Mouse (Mus musculus) embryonic facial prominence, embryonic 14.5 days (tissue): Measurements from ENCODE around the gene Mxd1. TPM values are rescaled to one million over a fixed set of nuclear protein-coding genes. Genes with fewer than 3 reads are reported as not detected.

Experiments used
- ATAC-seq: fragments of 200-750 bp; cut with Nextera tagmentation; 2 replicates; pipeline ENCODE4 v1.8.0; 2017; ENCODE audit warnings: low read depth, moderate number of reproducible peaks, moderate TSS enrichment
- DNase-seq: peaks from one replicate; pipeline ENCODE4 v3.0.0-alpha.2; 2015; ENCODE audit warnings: low spot score
- H3K27ac ChIP-seq: fragments of 300-500 bp; sonication (generic); replicated peaks from 2 replicates; pipeline ENCODE4 v1.5.1; 2014; ENCODE audit warnings: low read depth, mild to moderate bottlenecking, low read length, moderate library complexity
- H3K27me3 ChIP-seq: fragments of 300-500 bp; sonication (generic); replicated peaks from 2 replicates; pipeline ENCODE4 v1.6.1; 2014; ENCODE audit warnings: low read length; ENCODE audit not compliant: control insufficient read depth, insufficient read depth
- H3K36me3 ChIP-seq: fragments of 300-500 bp; sonication (generic); 2 replicates; pipeline ENCODE4 v1.6.1; 2014; ENCODE audit warnings: low read length, mixed read lengths; ENCODE audit not compliant: control insufficient read depth, insufficient read depth
- H3K4me1 ChIP-seq: fragments of 300-500 bp; sonication (generic); 2 replicates; pipeline ENCODE4 v1.6.1; 2014; ENCODE audit warnings: antibody characterized with exemption, low read length; ENCODE audit not compliant: control insufficient read depth, insufficient read depth
- H3K4me2 ChIP-seq: fragments of 300-500 bp; sonication (generic); 2 replicates; pipeline ENCODE4 v1.6.1; 2014; ENCODE audit warnings: low read depth, mild to moderate bottlenecking, low read length, moderate library complexity, mixed read lengths
- H3K4me3 ChIP-seq: fragments of 300-500 bp; sonication (generic); 2 replicates; pipeline ENCODE4 v1.5.1; 2014; ENCODE audit warnings: low read depth, mild to moderate bottlenecking, low read length
- H3K9ac ChIP-seq: fragments of 300-500 bp; sonication (generic); 2 replicates; pipeline ENCODE4 v1.6.1; 2014; ENCODE audit warnings: low read depth, mild to moderate bottlenecking, low read length, moderate library complexity, mixed read lengths
- H3K9me3 ChIP-seq: fragments of 300-500 bp; sonication (generic); 2 replicates; pipeline ENCODE4 v1.6.1; 2016; ENCODE audit warnings: low read length; ENCODE audit not compliant: control insufficient read depth
- WGBS: fragments of 180-500 bp; shearing (Covaris S2); extraction: QIAGEN DNeasy Blood & Tissue Kit; methylation state at CpG from one replicate; pipeline ENCODE4 v1.1.7; 2014; 5-methylcytosine and 5-hydroxymethylcytosine counted together
- polyA plus RNA-seq: library from polyadenylated mRNA; unstranded; fragments of >200 nt; fragmentation: Nextera tagmentation; extraction: Ambion mirVana; gene quantifications from 2 replicates; pipeline ENCODE4 v1.2.1, GENCODE M21; 2014

Gene Mxd1
- polyA plus RNA-seq, 1 experiment from 2014 or later, result 10.3 TPM

DNA sequence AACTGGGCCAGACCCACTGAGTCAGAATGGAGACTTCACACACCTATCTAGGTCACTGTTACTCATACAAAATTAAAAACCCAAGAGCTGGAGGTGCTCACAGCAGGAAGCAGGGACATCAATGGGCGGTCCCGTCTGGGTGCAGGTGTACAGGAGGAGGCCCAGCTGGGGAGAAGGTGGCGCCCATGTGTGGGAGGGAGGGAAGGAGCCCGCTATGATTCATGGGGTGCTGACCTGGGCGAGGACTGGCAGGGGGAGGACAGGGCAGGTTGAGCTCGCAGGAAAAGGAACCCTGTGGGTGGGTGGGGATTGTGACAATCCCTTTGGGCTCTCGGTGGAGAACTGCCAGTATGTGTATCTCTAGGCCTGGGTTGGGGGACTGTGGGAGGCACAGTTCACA lies 63.7 kb downstream of the Mxd1 start:
- DNase-seq (no peak), ATAC-seq (no peak)
- 78% methylated on average over 7 of the region's 7 CpGs for WGBS
- no peak overlapping the region for H3K27ac ChIP-seq
- H3K27me3 ChIP-seq, result no peaks in the 10 kb centered on the region
- no peak overlapping the region for H3K9ac ChIP-seq
- no peak overlapping the region for H3K4me2 ChIP-seq
- no peak overlapping the region for H3K4me3 ChIP-seq
- H3K36me3 ChIP-seq, result no peaks in the 10 kb centered on the region
- peaks cover 3% of the 10 kb centered on the region; the same call in 1 of the 2 replicates for H3K4me1 ChIP-seq
- H3K9me3 ChIP-seq, result no peaks in the 10 kb centered on the region

DNA sequence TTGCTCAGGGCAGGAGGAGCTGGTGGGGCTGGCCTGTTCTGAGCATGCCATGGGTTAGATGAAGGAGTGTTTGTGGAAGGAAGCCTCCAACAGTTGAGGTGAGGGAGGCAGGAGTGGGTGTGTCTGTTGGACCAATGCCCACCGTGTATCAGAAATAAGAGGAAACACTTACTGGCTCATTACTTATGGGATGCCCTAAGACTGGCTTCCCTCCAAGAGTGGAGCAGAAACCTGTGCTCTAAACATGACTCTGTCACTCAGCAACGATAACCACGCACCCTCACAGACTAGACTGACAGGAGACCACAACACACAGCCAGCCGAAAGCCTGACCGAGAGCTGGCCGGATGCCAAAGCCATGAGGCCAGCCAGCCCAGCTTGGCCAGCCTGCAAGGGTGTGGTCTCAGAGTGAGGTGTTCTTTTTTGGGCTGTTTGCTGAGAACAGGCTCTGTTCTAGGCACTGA lies 69.0 kb downstream of the Mxd1 start:
- WGBS, result 27% methylated on average over 6 of the region's 6 CpGs
- Histone ChIP-seq H3K9ac (no peak overlapping the region), H3K4me3 (no peak overlapping the region), H3K4me2 (no peak overlapping the region), H3K27ac (peak overlapping the region; percentile 69), H3K36me3 (no peaks in the 10 kb centered on the region), H3K27me3 (no peaks in the 10 kb centered on the region), H3K9me3 (no peaks in the 10 kb centered on the region), H3K4me1 (peaks cover 16% of the 10 kb centered on the region)
- ATAC-seq (peak; percentile 86), DNase-seq (peak; percentile 89)

DNA sequence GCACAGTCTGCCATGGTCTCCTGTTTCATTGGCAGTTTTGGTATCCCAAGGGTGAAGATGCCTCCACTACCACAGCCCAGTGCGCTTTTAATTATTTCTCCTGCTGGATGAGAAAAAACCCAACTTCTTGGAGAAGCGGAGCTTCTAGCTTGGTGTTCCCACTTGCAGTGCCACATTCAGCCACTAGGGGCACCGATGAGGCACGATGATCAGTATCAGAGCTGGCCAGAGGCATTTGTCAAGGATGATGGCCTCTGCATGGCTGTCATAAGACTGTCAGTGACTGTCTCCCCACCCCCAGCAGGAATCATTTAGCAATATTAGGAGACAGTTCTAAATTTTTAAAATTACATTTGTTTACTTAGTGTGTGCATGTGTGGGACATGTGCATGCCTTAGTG lies 69.8 kb downstream of the Mxd1 start:
- 0 out of 2 replicates have a peak, but pooled peaks have one; percentile 28 for ATAC-seq
- no peak overlapping the region for H3K9ac ChIP-seq

DNA sequence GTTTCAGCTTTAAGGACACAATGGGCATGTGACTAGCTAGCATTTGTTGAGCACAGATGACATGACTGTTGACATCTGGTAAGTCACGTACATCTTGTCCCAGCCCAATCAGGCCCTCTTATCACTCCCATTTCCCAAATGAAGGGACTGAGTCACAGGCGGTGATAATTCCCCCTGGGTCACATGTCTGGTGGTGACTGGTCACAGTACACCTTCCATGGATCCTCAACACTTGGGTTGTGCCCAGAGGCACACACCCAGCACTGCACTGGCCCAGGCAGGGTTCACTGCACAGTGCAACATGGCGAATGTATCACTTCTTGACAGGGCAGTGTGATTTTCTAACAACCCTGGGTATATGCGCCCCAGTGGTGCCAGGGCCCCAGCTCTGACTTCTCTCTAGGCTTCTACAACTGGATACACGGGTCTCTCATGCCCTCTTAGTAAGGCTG lies 70.2 kb downstream of the Mxd1 start:
- no peak overlapping the region for H3K9ac ChIP-seq
- WGBS, result 76% methylated on average over 5 of the region's 5 CpGs
- H3K36me3 ChIP-seq, result no peaks in the 10 kb centered on the region
- no peak overlapping the region for H3K27ac ChIP-seq
- H3K27me3 ChIP-seq, result no peaks in the 10 kb centered on the region
- H3K4me3 ChIP-seq, result no peak overlapping the region
- H3K9me3 ChIP-seq, result no peaks in the 10 kb centered on the region
- no peak for DNase-seq
- H3K4me1 ChIP-seq, result peaks cover 16% of the 10 kb centered on the region
- no peak for ATAC-seq
- no peak overlapping the region for H3K4me2 ChIP-seq

More for the DNA sequence above, 69.8 kb downstream of the Mxd1 start:
- DNase-seq, result peak; percentile 70
- H3K27me3 ChIP-seq, result no peaks in the 10 kb centered on the region
- peaks cover 16% of the 10 kb centered on the region for H3K4me1 ChIP-seq
- H3K36me3 ChIP-seq, result no peaks in the 10 kb centered on the region
- no peak overlapping the region for H3K4me3 ChIP-seq
- no peaks in the 10 kb centered on the region for H3K9me3 ChIP-seq
- H3K27ac ChIP-seq, result peak overlapping the region; percentile 69; the same call in 1 of the 2 replicates
- 14% methylated on average over 4 of the region's 4 CpGs for WGBS
- H3K4me2 ChIP-seq, result no peak overlapping the region

Other genes with a start within 250 kb of the Mxd1 start
- gene Gm44790, start 242.5 kb downstream of the Mxd1 start, polyA plus RNA-seq, result not detected in 2 replicates
- gene C87436, start 230.8 kb downstream of the Mxd1 start, polyA plus RNA-seq, result 22.7 and 23.9 TPM in 2 replicates
- gene Pcbp1, start 142.8 kb downstream of the Mxd1 start, polyA plus RNA-seq, result 397 and 402 TPM in 2 replicates
- gene Asprv1, start 41.0 kb downstream of the Mxd1 start, polyA plus RNA-seq, result 37.1 and 74.1 TPM in 2 replicates
- gene Snrnp27, start 15.4 kb upstream of the Mxd1 start, polyA plus RNA-seq, result 107 TPM in 2 replicates
- 31.7 and 34.1 TPM in 2 replicates for gene Gmcl1, start 64.2 kb upstream of the Mxd1 start, polyA plus RNA-seq
- gene Anxa4, start 124.4 kb upstream of the Mxd1 start, polyA plus RNA-seq, result 44.1 and 46.7 TPM in 2 replicates
- 17.8 and 22.4 TPM in 2 replicates for gene Aak1, start 180.4 kb upstream of the Mxd1 start, polyA plus RNA-seq